ENCODE assay signal across 17 mouse cellular contexts in genomic region chr16:11071887-11072286, GRCm38 (mm10). TPM values are rescaled to one million over a fixed set of nuclear protein-coding genes. Genes with fewer than 3 reads are reported as not detected.
A peak's percentile ranks its signal among the peaks of the same experiment; 100 is the strongest.
DNase-seq lines count a peak whose midpoint lies in the region; ATAC-seq and TF ChIP-seq lines count a peak whose summit lies in the region.
"Had no signal": no experiment of that assay in that cellular context is flagged by ENCODE, and none has a peak within 500 bp of the region (broad histone marks: within the 10 kb centered on the region; RNA-seq: fewer than 3 reads in every experiment).

No protein-coding gene starts in this region.

- H3K4me2 ChIP-seq in hindbrain, postnatal 0 days (ENCODE audit: low read depth, low read length) = no peak overlapping the region
- H3K4me2 ChIP-seq in hindbrain, embryonic 12.5 days (replicated peaks) = no peak overlapping the region
- H3K4me2 ChIP-seq: heart, embryonic 13.5 days; liver, embryonic 11.5 days; lung, embryonic 14.5 days; neural tube, embryonic 12.5 days had no signal

- no peak for DNase-seq in hindbrain, postnatal 0 days (ENCODE audit: low spot score)
- DNase-seq in thymus, adult 18-20 months = peak; percentile 54 to 69
- no peak for DNase-seq in thymus, postnatal 4 days
- peak; percentile 44 for DNase-seq in naive thymus-derived CD4-positive, alpha-beta T cell, adult 2 months (ENCODE audit: low read depth)
- no peak for DNase-seq in ovary, adult 18-20 months (ENCODE audit: low spot score)
- DNase-seq: heart, postnatal 4 days; kidney, postnatal 10 days; lung, embryonic 14.5 days had no signal

- no peaks in the 10 kb centered on the region for H3K27me3 ChIP-seq in hindbrain, postnatal 0 days (ENCODE audit: insufficient read depth, low read length)
- H3K27me3 ChIP-seq in hindbrain, embryonic 12.5 days = no peaks in the 10 kb centered on the region
- H3K27me3 ChIP-seq: heart, embryonic 13.5 days; neural tube, embryonic 12.5 days had no signal

- H3K4me1 ChIP-seq in hindbrain, postnatal 0 days (ENCODE audit: insufficient read depth, low read length) = peaks cover 44% of the 10 kb centered on the region
- peaks cover 47% of the 10 kb centered on the region for H3K4me1 ChIP-seq in hindbrain, embryonic 12.5 days

- peak overlapping the region; percentile 65; the same call in 1 of the 2 replicates for H3K27ac ChIP-seq in hindbrain, postnatal 0 days
- H3K27ac ChIP-seq in hindbrain, embryonic 12.5 days = no peak overlapping the region
- H3K27ac ChIP-seq: embryonic facial prominence, embryonic 10.5 days; heart, embryonic 13.5 days; macrophage; neural tube, embryonic 12.5 days had no signal

- H3K9ac ChIP-seq in hindbrain, postnatal 0 days (replicated peaks; ENCODE audit: low read length) = no peak overlapping the region
- no peak overlapping the region for H3K9ac ChIP-seq in hindbrain, embryonic 12.5 days
- H3K9ac ChIP-seq: heart, embryonic 13.5 days; lung, embryonic 14.5 days; neural tube, embryonic 12.5 days had no signal

- no peak for TF ChIP-seq CTCF in hindbrain, postnatal 0 days (IDR thresholded peaks at IDR 0.05; ENCODE audit: low read depth)

- H3K4me3 ChIP-seq in hindbrain, postnatal 0 days (ENCODE audit: low read length) = no peak overlapping the region
- H3K4me3 ChIP-seq in hindbrain, embryonic 12.5 days = no peak overlapping the region
- H3K4me3 ChIP-seq: embryonic facial prominence, embryonic 10.5 days; erythroblast, embryonic 14.5 days; heart, embryonic 13.5 days; neural tube, embryonic 12.5 days had no signal

- no peak for ATAC-seq in hindbrain, postnatal 0 days
- no peak for ATAC-seq in hindbrain, embryonic 12.5 days (ENCODE audit: low FRiP score)
- no peak for ATAC-seq in activated CD4-positive, CD25-positive, alpha-beta regulatory T cell, adult 4 months
- ATAC-seq: intestine, postnatal 0 days had no signal

- H3K36me3 ChIP-seq in hindbrain, postnatal 0 days (ENCODE audit: insufficient read depth, low read length) = peaks cover 27% of the 10 kb centered on the region; the same call in 1 of the 2 replicates
- peaks cover 58% of the 10 kb centered on the region for H3K36me3 ChIP-seq in hindbrain, embryonic 12.5 days

- no peaks in the 10 kb centered on the region for H3K9me3 ChIP-seq in hindbrain, postnatal 0 days (ENCODE audit: low read length)
- no peaks in the 10 kb centered on the region for H3K9me3 ChIP-seq in hindbrain, embryonic 12.5 days (replicated peaks)
- H3K9me3 ChIP-seq: embryonic facial prominence, embryonic 10.5 days; heart, embryonic 13.5 days; neural tube, embryonic 12.5 days had no signal

- 80% methylated on average over 4 of the region's 4 CpGs for whole genome bisulfite sequencing in hindbrain, postnatal 0 days
- 95% methylated on average over 4 of the region's 4 CpGs for WGBS in hindbrain, embryonic 12.5 days

RNA-seq across cellular contexts. Expression of gene Litaf, which starts 5.9 kb away (rescaled TPM):
- total RNA-seq in hindbrain, postnatal 0 days (2014; rRNA removed) = 23.9 and 31.6 TPM in 2 replicates
- 28.2 and 31.1 TPM in 2 replicates for polyA plus RNA-seq in hindbrain, postnatal 0 days (2015; fragmentation: Nextera tagmentation; extraction: Ambion mirVana)
- polyA plus RNA-seq in hindbrain, embryonic 12.5 days (2016; fragmentation: Nextera tagmentation; extraction: Ambion mirVana) = 59.7 and 65.3 TPM in 2 replicates
- 10 to 100 TPM; 40.1 to 49.5 TPM for polyA plus RNA-seq in activated CD4-positive, CD25-positive, alpha-beta regulatory T cell, adult 4 months (2017; shearing (Covaris generic))

RNA-seq across cellular contexts. Expression of gene Snn, which starts 11.1 kb away (rescaled TPM):
- total RNA-seq in hindbrain, postnatal 0 days (2014; rRNA removed) = 241 and 273 TPM in 2 replicates
- polyA plus RNA-seq in hindbrain, postnatal 0 days (2015; fragmentation: Nextera tagmentation; extraction: Ambion mirVana) = 116 and 123 TPM in 2 replicates
- 103 and 109 TPM in 2 replicates for polyA plus RNA-seq in hindbrain, embryonic 12.5 days (2016; fragmentation: Nextera tagmentation; extraction: Ambion mirVana)
- polyA plus RNA-seq in activated CD4-positive, CD25-positive, alpha-beta regulatory T cell, adult 4 months (2017; shearing (Covaris generic)) = 1 to 10 TPM in 1 of 2 experiments, under 1 TPM in 1; 0.53 to 1.2 TPM

Comparison
In these comparisons a context has a peak if more than half of its experiments do, and no peak if none do; other contexts are left out.
1. DNase-seq: peak in thymus, adult 18-20 months (2 of 2) and naive thymus-derived CD4-positive, alpha-beta T cell, adult 2 months (single experiment); none in hindbrain, postnatal 0 days (single experiment), thymus, postnatal 4 days (single experiment) and ovary, adult 18-20 months (single experiment).
2. RNA of gene Snn, which starts 11.1 kb away (polyA plus RNA-seq): 116 to 123 TPM in hindbrain, postnatal 0 days and 103 to 109 TPM in hindbrain, embryonic 12.5 days; 0.53 to 1.2 TPM in activated CD4-positive, CD25-positive, alpha-beta regulatory T cell, adult 4 months; every median in the first group is over 10 times any median in the second.